Mouse (Mus musculus) neutrophil, adult 5-6 weeks (primary cell): ENCODE measurements around the gene Sox21. TPM values are rescaled to one million over a fixed set of nuclear protein-coding genes. Genes with fewer than 3 reads are reported as not detected.

Source experiments
- ATAC-seq: fragments of 151-379, 151-347 bp; 2 replicates; pipeline ENCODE4 v1.8.0; 2017; ENCODE audit warnings: mild to moderate bottlenecking, moderate TSS enrichment; ENCODE audit not compliant: insufficient number of reproducible peaks, poor library complexity, low FRiP score, severe bottlenecking; ENCODE audit errors: extremely low read depth
- total RNA-seq: library from RNA; stranded (forward); fragments of 200-1000 nt; gene quantifications from 2 replicates; pipeline ENCODE4 v1.2.3, GENCODE M21; 2017

The Sox21 gene
- total RNA-seq, 1 experiment from 2014 or later, result not detected

- no peak for ATAC-seq
These were observed 10.2 kb downstream of the Sox21 start for GRCm38 (mm10) chr14:118226471-118227155.

- ATAC-seq, result no peak
These were observed 10.9 kb downstream of the Sox21 start for GRCm38 (mm10) chr14:118225911-118226310.

DNA sequence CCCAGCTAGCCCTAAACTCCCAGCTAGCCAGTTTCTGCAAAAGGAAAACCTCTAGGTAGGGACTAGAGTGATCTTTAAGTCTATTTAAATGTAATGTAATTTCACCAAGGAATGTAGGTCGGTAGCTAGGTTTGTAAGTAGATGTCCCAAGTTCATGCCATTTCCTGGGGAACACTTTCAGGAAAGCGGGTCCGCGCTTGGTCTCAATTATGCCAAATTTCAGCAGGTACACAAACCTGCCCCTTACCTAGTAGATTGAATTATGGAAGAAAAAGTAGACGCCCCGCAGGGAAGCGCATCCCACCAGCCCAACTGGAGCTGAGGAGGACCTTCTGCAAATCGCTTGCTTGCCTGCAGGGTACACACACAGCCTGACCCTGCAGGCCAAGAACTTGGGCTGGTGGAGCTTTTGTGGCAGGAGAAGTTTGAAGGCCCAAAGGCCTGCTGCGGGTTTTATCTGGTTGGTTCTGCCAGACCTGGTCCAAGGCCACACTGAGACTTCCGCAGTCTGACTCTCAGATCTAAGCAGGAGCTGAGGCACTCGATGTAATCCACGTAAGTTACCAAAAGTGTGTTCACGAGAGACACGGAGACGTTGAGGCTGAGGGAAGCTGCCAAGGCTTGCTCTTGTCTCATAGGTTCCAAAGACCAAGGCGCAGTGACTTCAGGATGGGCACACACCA, 11.6 kb downstream of the Sox21 start:
- no peak for ATAC-seq

GRCm38 (mm10) chr14:118220885-118221284, 15.9 kb downstream of the Sox21 start:
- no peak for ATAC-seq

- no peak for ATAC-seq
These were observed 20.0 kb downstream of the Sox21 start for GRCm38 (mm10) chr14:118216826-118217225.

DNA sequence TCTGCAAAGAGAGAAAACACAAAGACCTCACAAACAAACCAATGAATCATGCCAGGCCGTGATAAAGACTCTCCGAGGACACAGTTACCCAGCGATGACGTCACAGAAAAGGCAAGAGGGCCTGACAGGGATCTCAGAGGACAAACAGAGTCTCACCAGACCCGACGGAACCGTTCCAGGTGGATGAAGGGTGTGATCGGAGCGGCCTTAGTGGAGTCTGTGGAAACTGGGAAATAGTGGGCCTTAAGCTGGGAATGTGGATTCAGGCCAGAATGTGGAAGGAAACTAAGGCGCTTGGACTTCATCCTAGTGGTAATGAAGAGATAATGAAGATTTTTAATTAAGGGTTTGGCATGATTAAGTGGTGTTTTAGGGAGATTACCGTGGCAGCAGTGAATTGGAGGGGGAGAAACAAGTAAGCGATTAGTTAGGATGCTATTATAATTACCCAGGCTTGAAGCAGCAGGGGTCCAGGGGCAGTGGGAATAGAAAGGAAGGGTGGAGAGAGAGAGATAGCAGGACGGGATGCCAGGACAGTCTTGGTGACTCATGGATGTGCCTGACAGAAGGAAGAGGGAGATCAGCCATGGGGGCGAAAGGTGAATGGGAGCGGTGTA, 24.5 kb downstream of the Sox21 start:
- ATAC-seq, result no peak

DNA sequence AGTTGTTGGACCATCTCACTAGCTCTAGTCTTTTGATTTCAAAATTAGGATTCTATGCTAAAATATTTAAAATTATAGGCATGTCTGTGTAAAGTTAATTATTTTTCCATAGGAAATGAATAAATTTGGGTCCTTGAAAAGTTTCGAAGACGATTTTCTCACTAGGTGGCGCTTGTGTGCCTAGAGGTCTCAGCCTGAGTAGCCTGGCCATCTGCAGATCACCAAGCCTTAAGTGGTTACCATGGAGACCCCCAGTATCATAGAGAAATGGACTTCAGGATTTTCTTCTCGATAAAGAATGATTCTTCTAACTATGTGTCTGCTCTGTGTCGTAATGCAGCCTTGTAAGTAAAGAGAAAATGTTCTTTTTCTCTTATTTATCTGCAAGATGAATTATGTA, 27.2 kb downstream of the Sox21 start:
- ATAC-seq, result no peak

- no peak for ATAC-seq
These were observed 29.5 kb downstream of the Sox21 start for GRCm38 (mm10) chr14:118207347-118207746.

DNA sequence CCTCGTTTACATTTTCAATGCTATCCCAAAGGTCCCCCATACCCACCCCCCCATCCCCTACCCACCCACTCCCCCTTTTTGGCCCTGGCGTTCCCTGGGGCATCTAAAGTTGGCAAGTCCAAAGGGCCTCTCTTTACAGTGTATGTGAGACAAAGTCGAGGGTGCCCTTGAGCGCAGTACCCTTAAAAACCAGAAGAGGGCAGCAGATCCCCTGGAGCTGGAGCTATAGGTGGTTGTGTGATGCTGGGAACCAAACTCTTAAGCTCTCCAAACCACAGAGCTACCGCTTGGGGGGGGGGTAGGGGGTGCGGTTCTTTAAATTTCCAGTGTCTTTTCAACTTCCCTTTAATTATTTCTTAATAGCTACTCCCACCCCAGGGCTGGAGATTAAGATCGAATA, 33.8 kb downstream of the Sox21 start:
- ATAC-seq, result no peak

DNA sequence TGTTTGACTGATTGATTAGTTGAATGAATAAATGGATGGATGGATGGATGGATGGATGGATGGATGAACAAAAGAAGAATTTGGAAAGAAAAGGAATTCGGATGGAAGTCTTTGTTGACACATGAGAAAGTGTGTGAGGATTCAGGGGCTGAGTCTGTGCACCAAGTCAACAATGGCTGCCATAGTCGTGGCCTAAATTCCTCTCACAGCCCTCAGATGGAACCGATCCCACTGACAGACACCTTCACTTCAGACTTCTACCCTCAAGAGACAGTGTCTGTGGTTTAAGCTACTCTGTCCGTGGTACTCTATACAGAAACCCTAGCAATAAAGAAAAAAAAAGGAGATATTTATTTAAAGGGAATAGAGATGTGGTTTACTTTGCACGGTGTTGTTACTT, 34.8 kb downstream of the Sox21 start:
- ATAC-seq, result no peak

DNA sequence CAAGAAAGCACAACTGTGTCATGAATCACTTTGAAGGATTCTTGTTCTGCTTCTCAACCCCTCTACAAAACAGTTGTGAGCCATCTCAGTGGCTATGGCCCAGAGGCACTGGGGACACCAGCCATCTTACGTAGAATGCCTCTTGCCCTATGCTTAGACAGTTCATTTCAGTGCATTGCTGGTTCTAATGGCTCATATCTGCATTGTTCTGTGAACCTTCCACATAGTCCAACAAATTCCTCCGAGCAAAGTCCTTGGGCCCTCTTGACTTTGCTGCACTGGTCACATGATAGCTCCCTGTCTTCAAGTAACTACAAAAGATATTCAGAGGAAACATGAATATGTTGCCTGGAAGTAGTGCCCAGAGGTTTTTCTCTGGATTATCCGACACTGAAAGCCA, 36.1 kb downstream of the Sox21 start:
- no peak for ATAC-seq

DNA sequence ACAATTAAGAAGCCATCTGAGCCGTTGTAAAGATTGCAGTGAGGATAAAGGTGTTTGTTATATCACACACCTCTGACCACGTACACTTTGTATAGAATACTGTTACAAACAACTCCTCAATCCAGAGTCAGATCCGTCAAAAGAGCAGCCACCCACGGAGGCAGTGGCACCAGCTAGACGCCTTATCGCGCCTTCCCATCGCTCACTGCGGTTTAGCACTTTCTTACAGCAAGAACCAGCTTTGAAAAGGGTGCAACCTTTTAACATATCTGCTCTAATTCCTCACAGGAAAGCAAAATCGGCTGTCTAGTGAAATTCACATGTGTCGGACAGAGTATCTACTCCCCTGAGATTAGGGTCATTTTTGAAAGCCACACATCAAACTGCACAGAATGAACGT, 39.8 kb downstream of the Sox21 start:
- no peak for ATAC-seq

DNA sequence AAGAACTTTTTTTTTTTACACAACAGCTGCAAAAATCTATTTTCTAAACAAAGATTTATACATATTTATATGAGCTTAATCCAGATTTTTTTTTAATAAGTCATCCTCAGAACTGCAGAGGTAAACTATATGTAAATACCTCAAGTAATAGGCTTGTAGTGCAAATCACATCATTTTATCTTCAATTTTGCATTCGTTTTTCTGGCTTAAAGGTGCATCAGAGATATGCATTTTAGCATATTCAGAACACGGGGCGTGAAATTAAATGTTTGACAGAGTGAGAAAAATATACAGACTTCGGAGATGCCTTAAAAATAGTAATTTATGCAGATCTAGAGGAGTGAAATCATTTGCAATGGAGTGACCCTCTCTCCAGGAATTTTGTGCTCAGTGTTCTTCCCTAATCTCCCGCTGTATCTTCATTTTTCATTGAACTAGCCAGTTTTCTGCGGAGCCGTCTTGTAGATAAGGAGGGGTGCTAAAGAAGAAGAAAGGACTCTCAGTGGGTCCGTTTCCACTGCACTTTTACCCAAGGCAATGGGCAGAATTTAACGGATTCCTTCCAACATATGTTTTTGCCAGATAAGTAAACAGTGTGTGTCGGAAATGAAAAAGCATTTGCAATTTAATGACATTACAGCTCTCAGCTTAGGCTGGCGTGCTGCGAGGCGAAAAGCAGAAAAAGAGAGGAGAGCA, 42.5 kb downstream of the Sox21 start:
- ATAC-seq, result no peak

GRCm38 (mm10) chr14:118193663-118194062, 43.2 kb downstream of the Sox21 start:
- no peak for ATAC-seq

GRCm38 (mm10) chr14:118193001-118193628, 43.7 kb downstream of the Sox21 start:
- no peak for ATAC-seq

- no peak for ATAC-seq
These were observed 45.4 kb downstream of the Sox21 start for GRCm38 (mm10) chr14:118191442-118191841.
